Mouse (Mus musculus) stomach, postnatal 0 days (tissue): ENCODE measurements around the gene St7. TPM values are rescaled to one million over a fixed set of nuclear protein-coding genes. Genes with fewer than 3 reads are reported as not detected.

Experiments
- ATAC-seq: fragments of 200-750 bp; cut with Nextera tagmentation; 2 replicates; pipeline ENCODE4 v1.8.0; 2017; ENCODE audit not compliant: low FRiP score, low TSS enrichment
- DNase-seq: peaks from one replicate; pipeline ENCODE4 v3.0.0-alpha.2; 2016; ENCODE audit warnings: low spot score
- H3K27ac ChIP-seq: fragments of 300-500 bp; sonication (generic); replicated peaks from 2 replicates; pipeline ENCODE4 v1.5.1; 2014; ENCODE audit warnings: mild to moderate bottlenecking, control low read depth
- H3K27me3 ChIP-seq: fragments of 300-500 bp; sonication (generic); 2 replicates; pipeline ENCODE4 v1.6.1; 2014; ENCODE audit warnings: low read length; ENCODE audit not compliant: control insufficient read depth, insufficient read depth
- H3K36me3 ChIP-seq: fragments of 300-500 bp; sonication (generic); 2 replicates; pipeline ENCODE4 v1.6.1; 2014; ENCODE audit warnings: low read length, mixed read lengths; ENCODE audit not compliant: control insufficient read depth, insufficient read depth
- H3K4me1 ChIP-seq: fragments of 300-500 bp; sonication (generic); replicated peaks from 2 replicates; pipeline ENCODE4 v1.6.1; 2014; ENCODE audit warnings: antibody characterized with exemption; ENCODE audit not compliant: control insufficient read depth, insufficient read depth
- H3K4me2 ChIP-seq: fragments of 300-500 bp; sonication (generic); replicated peaks from 2 replicates; pipeline ENCODE4 v1.6.1; 2014; ENCODE audit warnings: low read depth, mild to moderate bottlenecking, control low read depth, moderate library complexity
- H3K4me3 ChIP-seq: fragments of 300-500 bp; sonication (generic); 2 replicates; pipeline ENCODE4 v1.5.1; 2014; ENCODE audit warnings: low read depth, low read length, control low read depth
- H3K9ac ChIP-seq: fragments of 300-500 bp; sonication (generic); 2 replicates; pipeline ENCODE4 v1.6.1; 2014; ENCODE audit warnings: mild to moderate bottlenecking, low read length, control low read depth, mixed read lengths
- H3K9me3 ChIP-seq: fragments of 300-500 bp; sonication (generic); 2 replicates; pipeline ENCODE4 v1.6.1; 2016; ENCODE audit warnings: low read length; ENCODE audit not compliant: control insufficient read depth
- CTCF ChIP-seq: IDR thresholded peaks from 2 replicates; pipeline ENCODE4 v1.5.1; 2016; ENCODE audit warnings: antibody characterized with exemption, low read depth, mild to moderate bottlenecking, moderate library complexity
- EP300 ChIP-seq: optimal IDR thresholded peaks from 2 replicates; pipeline ENCODE3; 2016; ENCODE audit warnings: antibody characterized with exemption
- WGBS: fragments of 180-500 bp; shearing (Covaris S2); extraction: QIAGEN DNeasy Blood & Tissue Kit; methylation state at CpG from one replicate; pipeline ENCODE4 v1.1.7; 2014; 5-methylcytosine and 5-hydroxymethylcytosine counted together
- polyA plus RNA-seq: library from polyadenylated mRNA; unstranded; fragments of >200 nt; fragmentation: Nextera tagmentation; extraction: Ambion mirVana; gene quantifications from 2 replicates; pipeline ENCODE4 v1.2.1, GENCODE M21; 2015

St7 gene
- polyA plus RNA-seq, 1 experiment from 2014 or later: 12.5 TPM

DNA sequence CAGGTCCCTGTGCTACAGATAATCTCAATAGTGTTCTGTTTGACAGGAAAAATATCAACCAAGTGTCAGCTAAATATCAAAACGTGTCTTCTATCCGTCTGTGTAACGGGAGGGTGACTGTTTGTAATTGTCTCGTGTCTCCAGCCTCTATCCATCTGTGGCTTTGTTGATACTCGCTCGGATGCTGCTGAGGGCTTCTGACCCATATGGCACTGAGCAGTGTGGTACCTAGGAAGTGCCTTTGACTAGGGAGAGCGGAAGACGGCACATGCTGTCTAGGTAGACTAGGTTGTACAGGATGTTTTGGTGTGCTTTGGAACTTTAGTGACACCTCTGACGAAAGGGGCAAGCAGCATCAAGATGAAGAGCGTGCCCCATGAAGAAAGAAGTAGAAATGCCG lies 235.0 kb downstream of the St7 start:
- Histone ChIP-seq H3K27me3 (no peaks in the 10 kb centered on the region), H3K4me3 (no peak overlapping the region), H3K4me1 (no peaks in the 10 kb centered on the region), H3K9ac (no peak overlapping the region), H3K9me3 (no peaks in the 10 kb centered on the region), H3K4me2 (no peak overlapping the region), H3K27ac (no peak overlapping the region), H3K36me3 (no peaks in the 10 kb centered on the region)
- ATAC-seq (no peak), DNase-seq (no peak)
- TF ChIP-seq CTCF (no peak), EP300 (no peak)
- 74% methylated on average over 11 of the region's 11 CpGs for whole genome bisulfite sequencing

DNA sequence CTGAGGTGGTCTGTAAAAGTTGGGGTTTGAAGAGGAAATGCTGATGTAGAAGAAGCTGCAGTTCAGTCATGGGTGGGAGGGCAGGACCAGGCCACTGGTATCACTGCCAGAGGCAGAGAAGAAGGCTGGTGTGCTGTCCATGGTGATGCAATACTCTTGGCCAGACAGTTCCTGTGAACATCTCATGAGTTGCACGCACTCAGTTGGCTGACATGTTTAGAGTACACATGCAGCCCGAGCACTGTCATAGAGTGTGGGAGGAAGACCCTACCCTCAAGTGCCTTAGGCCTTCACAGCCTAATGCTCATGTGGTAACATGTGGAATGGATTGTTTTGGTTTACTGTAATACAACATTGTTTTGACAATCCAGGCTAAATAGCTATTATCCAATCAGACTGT lies 238.5 kb downstream of the St7 start:
- no peaks in the 10 kb centered on the region for H3K36me3 ChIP-seq
- TF ChIP-seq EP300: no peak
- no peak for TF ChIP-seq CTCF
- no peak overlapping the region for H3K4me2 ChIP-seq
- 60% methylated on average over 2 of the region's 2 CpGs for WGBS
- H3K27me3 ChIP-seq: no peaks in the 10 kb centered on the region
- no peak overlapping the region for H3K9ac ChIP-seq
- H3K9me3 ChIP-seq: no peaks in the 10 kb centered on the region
- ATAC-seq (peak; percentile 74), DNase-seq (no peak)
- H3K27ac ChIP-seq: no peak overlapping the region; the same call in 1 of the 2 replicates
- no peak overlapping the region for H3K4me3 ChIP-seq
- H3K4me1 ChIP-seq: no peaks in the 10 kb centered on the region

DNA sequence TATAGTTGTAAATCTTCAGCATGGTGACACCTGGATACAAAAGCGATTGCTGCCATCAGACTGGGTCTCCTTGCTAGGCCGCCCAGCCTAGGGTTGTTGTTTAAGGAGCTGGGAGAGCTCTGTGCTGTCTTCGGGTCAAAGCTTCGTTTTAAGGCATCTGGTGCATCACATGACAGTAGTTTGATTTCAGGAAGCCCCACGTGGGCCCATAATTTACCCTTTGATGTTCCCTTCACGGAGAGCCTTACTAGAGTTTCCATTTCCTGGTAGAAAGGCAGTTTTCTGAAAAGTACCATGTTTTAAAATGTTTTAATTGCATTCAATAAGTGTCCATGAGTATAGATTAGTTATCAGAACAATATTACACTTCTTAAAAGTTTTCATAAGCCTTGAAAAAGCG lies 239.1 kb downstream of the St7 start:
- TF ChIP-seq EP300 (no peak), CTCF (no peak)
- Histone ChIP-seq H3K27ac (no peak overlapping the region), H3K4me1 (no peaks in the 10 kb centered on the region), H3K9ac (no peak overlapping the region), H3K36me3 (no peaks in the 10 kb centered on the region), H3K4me3 (no peak overlapping the region), H3K9me3 (no peaks in the 10 kb centered on the region), H3K4me2 (no peak overlapping the region), H3K27me3 (no peaks in the 10 kb centered on the region)
- DNase-seq: no peak
- WGBS: 79% methylated on average over 7 of the region's 7 CpGs
- no peak for ATAC-seq

DNA sequence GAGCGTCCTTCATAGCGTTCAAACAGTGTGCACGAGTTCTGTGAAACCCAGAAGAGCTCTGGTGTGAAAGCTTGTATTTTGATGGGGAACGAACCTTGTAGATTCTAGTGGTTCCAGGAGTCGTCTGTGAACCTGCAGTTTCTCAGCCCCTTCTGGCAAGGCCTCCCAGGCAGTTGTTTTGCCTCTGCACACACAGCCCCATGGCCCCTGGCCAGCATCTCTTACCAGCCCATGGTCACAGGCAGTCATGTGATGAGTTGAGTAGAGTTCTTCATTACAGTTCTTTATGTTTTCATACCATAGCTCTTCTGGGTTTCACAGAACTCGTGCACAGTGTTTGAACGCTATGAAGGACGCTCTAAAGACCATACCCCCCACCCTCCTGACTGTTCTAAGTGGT lies 240.1 kb downstream of the St7 start:
- no peak overlapping the region for H3K4me2 ChIP-seq
- H3K36me3 ChIP-seq: no peaks in the 10 kb centered on the region
- ATAC-seq (no peak), DNase-seq (no peak)
- no peaks in the 10 kb centered on the region for H3K9me3 ChIP-seq
- no peak overlapping the region for H3K9ac ChIP-seq
- no peak overlapping the region for H3K4me3 ChIP-seq
- TF ChIP-seq EP300 (no peak), CTCF (no peak)
- no peak overlapping the region for H3K27ac ChIP-seq
- WGBS: 87% methylated on average over 8 of the region's 8 CpGs
- no peaks in the 10 kb centered on the region for H3K4me1 ChIP-seq
- H3K27me3 ChIP-seq: no peaks in the 10 kb centered on the region

DNA sequence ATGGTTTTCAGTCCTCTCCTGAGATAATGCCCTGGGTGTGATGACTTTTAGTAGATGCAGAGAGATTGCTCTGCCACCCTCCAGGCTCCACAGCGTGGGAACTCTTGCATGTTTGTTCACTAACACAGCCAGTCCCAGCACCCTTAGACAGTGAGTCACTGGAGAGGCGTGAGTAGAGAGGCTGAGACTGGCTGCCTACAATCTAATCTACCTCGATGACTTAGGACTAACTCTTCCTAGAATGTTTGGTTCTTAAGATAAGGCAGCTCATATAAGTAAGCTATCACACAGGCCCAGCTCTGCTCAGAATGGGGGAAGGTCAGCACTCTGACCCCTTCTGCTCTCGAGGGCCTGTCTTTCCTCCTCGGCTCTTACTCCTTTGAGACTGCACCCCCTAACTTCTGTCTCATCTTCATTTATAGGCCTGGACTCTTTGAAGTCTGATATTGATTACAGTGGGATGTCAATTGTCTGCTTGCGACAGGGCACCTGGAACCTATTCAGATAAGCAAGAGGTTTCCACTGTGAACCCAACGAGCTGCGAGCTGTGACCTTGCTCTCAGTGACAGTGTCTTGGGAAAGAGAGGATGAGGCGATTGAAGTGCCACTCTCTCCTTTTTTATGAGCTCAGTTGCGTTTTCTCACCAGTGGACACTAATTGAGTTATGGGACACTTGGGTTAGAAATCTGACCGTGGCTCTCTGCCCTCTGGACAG lies 246.1 kb downstream of the St7 start:
- no peak overlapping the region for H3K9ac ChIP-seq
- no peak overlapping the region for H3K4me2 ChIP-seq
- H3K9me3 ChIP-seq: no peaks in the 10 kb centered on the region
- H3K4me3 ChIP-seq: no peak overlapping the region
- WGBS: 44% methylated on average over 11 of the region's 11 CpGs
- H3K36me3 ChIP-seq: no peaks in the 10 kb centered on the region
- DNase-seq (no peak), ATAC-seq (peak; percentile 74)
- TF ChIP-seq EP300 (no peak), CTCF (no peak)
- no peaks in the 10 kb centered on the region for H3K27me3 ChIP-seq
- no peaks in the 10 kb centered on the region for H3K4me1 ChIP-seq
- no peak overlapping the region for H3K27ac ChIP-seq

DNA sequence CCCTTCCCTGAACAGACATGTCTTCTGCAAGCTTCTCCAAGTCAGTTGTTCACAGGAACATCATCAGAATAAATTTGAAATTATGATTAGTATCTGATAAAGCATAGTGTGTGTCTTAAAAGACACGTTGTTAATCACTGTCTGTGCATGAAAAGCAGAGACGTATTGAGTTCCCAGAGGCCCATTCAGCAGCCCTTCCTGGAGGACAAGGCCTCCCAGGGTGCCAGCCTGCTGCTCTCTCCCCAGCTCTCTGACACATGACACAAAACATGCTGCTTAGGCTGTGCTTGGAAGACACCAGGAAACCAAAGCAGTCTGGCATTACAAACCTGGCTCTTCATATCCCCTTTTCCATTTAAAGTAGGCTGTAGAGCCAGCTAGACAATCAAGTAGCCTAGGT lies 249.2 kb downstream of the St7 start:
- DNase-seq: no peak
- no peak overlapping the region for H3K27ac ChIP-seq
- H3K27me3 ChIP-seq: no peaks in the 10 kb centered on the region
- 48% methylated on average over 2 of the region's 2 CpGs for WGBS
- H3K36me3 ChIP-seq: no peaks in the 10 kb centered on the region
- no peaks in the 10 kb centered on the region for H3K4me1 ChIP-seq
- TF ChIP-seq EP300: no peak
- no peak for TF ChIP-seq CTCF
- no peak overlapping the region for H3K4me2 ChIP-seq
- no peak for ATAC-seq
- no peak overlapping the region for H3K4me3 ChIP-seq
- no peak overlapping the region for H3K9ac ChIP-seq
- H3K9me3 ChIP-seq: no peaks in the 10 kb centered on the region
